Mouse (Mus musculus) kidney, embryonic 14.5 days (tissue): ENCODE data around the gene Cavin3. TPM values are rescaled to one million over a fixed set of nuclear protein-coding genes. Genes with fewer than 3 reads are reported as not detected.

Experiments used
- ATAC-seq: fragments of 200-750 bp; cut with Nextera tagmentation; 2 replicates; pipeline ENCODE4 v1.8.0; 2017; ENCODE audit warnings: moderate number of reproducible peaks, mild to moderate bottlenecking, moderate TSS enrichment, moderate library complexity; ENCODE audit not compliant: low FRiP score, low TSS enrichment
- H3K27ac ChIP-seq: fragments of 300-500 bp; sonication (generic); 2 replicates; pipeline ENCODE4 v1.5.1; 2014; ENCODE audit warnings: low read depth, mild to moderate bottlenecking, low read length, moderate library complexity, mixed read lengths
- H3K27me3 ChIP-seq: fragments of 300-500 bp; sonication (generic); 2 replicates; pipeline ENCODE4 v1.6.1; 2014; ENCODE audit warnings: mild to moderate bottlenecking, low read length; ENCODE audit not compliant: control insufficient read depth, insufficient read depth
- H3K36me3 ChIP-seq: fragments of 300-500 bp; sonication (generic); 2 replicates; pipeline ENCODE4 v1.6.1; 2014; ENCODE audit warnings: low read length, mixed read lengths; ENCODE audit not compliant: control insufficient read depth, insufficient read depth
- H3K4me1 ChIP-seq: fragments of 300-500 bp; sonication (generic); 2 replicates; pipeline ENCODE4 v1.6.1; 2014; ENCODE audit warnings: low read length, mixed read lengths; ENCODE audit not compliant: control insufficient read depth, insufficient read depth
- H3K4me2 ChIP-seq: fragments of 300-500 bp; sonication (generic); replicated peaks from 2 replicates; pipeline ENCODE4 v1.6.1; 2014; ENCODE audit warnings: low read depth, mild to moderate bottlenecking, low read length
- H3K4me3 ChIP-seq: fragments of 300-500 bp; sonication (generic); 2 replicates; pipeline ENCODE4 v1.5.1; 2014; ENCODE audit warnings: mild to moderate bottlenecking, low read length
- H3K9ac ChIP-seq: fragments of 300-500 bp; sonication (generic); 2 replicates; pipeline ENCODE4 v1.6.1; 2014; ENCODE audit warnings: low read depth, mild to moderate bottlenecking, low read length, moderate library complexity
- H3K9me3 ChIP-seq: fragments of 300-500 bp; sonication (generic); 2 replicates; pipeline ENCODE4 v1.6.1; 2016; ENCODE audit warnings: low read length; ENCODE audit not compliant: control insufficient read depth
- WGBS: fragments of 180-500 bp; shearing (Covaris S2); extraction: QIAGEN DNeasy Blood & Tissue Kit; methylation state at CpG from one replicate; pipeline ENCODE4 v1.1.7; 2014; 5-methylcytosine and 5-hydroxymethylcytosine counted together
- polyA plus RNA-seq: library from polyadenylated mRNA; unstranded; fragments of >200 nt; fragmentation: Nextera tagmentation; extraction: Ambion mirVana; gene quantifications from 2 replicates; pipeline ENCODE4 v1.2.1, GENCODE M21; 2014

Cavin3 gene
- polyA plus RNA-seq, 1 experiment from 2014 or later, result 48.0 TPM

DNA sequence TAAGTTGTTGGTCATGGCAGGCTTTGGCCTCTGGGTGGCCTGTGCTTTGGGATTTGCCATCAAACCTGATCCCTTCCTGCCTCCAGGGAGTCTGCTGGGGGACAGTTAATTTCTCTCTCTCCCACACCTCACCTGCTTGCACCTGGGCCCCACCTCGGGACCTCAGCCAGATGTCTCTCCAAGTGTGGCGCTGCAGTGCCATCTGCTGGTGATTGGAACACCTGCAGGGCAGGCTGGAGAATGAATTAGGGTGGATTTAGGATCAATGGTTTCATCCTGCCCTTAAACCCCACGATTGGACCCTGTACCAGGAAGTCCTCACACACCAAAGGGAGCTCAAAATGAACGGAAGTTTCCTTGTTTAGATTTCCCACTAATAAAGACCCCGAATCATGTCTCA lies 33.1 kb upstream of the Cavin3 start:
- ATAC-seq, result peak; percentile 65

DNA sequence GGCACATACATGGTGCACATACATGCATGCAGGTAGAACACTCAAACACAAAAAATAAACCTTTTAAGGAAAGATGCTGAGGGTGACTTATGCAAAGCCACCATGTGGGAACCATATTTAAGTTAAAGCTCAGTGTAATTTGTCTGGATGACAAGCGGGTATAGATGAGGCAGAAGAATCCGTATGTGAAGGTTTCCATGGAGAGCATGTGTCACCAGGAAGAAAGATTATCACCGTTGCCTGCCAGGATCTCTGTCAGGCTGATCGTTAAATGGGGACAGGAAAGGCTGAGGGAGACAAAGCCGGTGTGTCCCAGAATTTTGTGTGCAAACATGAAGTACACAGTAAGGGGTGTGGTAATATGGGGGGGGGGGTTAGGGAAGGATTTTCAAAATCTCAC lies 32.5 kb upstream of the Cavin3 start:
- no peaks in the 10 kb centered on the region for H3K27me3 ChIP-seq
- no peaks in the 10 kb centered on the region for H3K36me3 ChIP-seq
- H3K9me3 ChIP-seq, result no peaks in the 10 kb centered on the region
- no peak overlapping the region for H3K9ac ChIP-seq
- no peaks in the 10 kb centered on the region for H3K4me1 ChIP-seq
- 41% methylated on average over 5 of the region's 5 CpGs for WGBS
- no peak overlapping the region for H3K4me2 ChIP-seq
- no peak overlapping the region for H3K4me3 ChIP-seq
- ATAC-seq, result no peak
- no peak overlapping the region for H3K27ac ChIP-seq

More for the DNA sequence above, 33.1 kb upstream of the Cavin3 start:
- Histone ChIP-seq H3K9me3 (no peaks in the 10 kb centered on the region), H3K4me3 (no peak overlapping the region), H3K4me2 (no peak overlapping the region), H3K9ac (no peak overlapping the region), H3K27ac (no peak overlapping the region), H3K4me1 (no peaks in the 10 kb centered on the region), H3K36me3 (no peaks in the 10 kb centered on the region), H3K27me3 (no peaks in the 10 kb centered on the region)
- 12% methylated on average over 5 of the region's 5 CpGs for WGBS

DNA sequence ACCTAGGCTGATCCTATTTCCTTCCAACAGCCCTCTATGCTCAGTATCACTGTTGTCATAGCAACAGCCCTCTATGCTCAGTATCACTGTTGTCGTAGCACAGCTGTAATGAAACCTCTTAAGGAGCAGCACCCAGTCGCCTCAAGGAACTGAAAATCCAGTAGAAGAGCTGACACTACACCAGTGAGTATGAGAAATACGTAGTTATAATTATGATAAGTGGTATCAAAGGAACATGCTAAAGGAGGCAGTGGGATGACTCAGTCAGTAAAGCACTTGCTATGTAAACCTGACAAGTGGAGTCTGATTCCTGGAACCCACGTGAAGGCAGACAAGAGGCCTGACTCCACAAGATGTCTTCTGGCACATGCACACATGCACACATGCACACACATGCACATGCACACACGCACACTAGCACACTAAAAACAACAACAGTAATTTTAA lies 31.8 kb upstream of the Cavin3 start:
- H3K4me1 ChIP-seq, result no peaks in the 10 kb centered on the region
- ATAC-seq, result no peak
- no peak overlapping the region for H3K9ac ChIP-seq
- no peaks in the 10 kb centered on the region for H3K27me3 ChIP-seq
- H3K4me2 ChIP-seq, result no peak overlapping the region
- WGBS, result 52% methylated on average over 5 of the region's 5 CpGs
- no peak overlapping the region for H3K27ac ChIP-seq
- H3K4me3 ChIP-seq, result no peak overlapping the region
- no peaks in the 10 kb centered on the region for H3K36me3 ChIP-seq
- H3K9me3 ChIP-seq, result no peaks in the 10 kb centered on the region

GRCm38 (mm10) chr7:105510143-105510542 lies 28.0 kb upstream of the Cavin3 start:
- no peaks in the 10 kb centered on the region for H3K27me3 ChIP-seq
- no peak overlapping the region for H3K9ac ChIP-seq
- H3K4me3 ChIP-seq, result no peak overlapping the region
- no peak overlapping the region for H3K27ac ChIP-seq
- 88% methylated on average over 5 of the region's 5 CpGs for WGBS
- H3K4me2 ChIP-seq, result no peak overlapping the region
- no peaks in the 10 kb centered on the region for H3K36me3 ChIP-seq
- ATAC-seq, result no peak
- no peaks in the 10 kb centered on the region for H3K9me3 ChIP-seq
- no peaks in the 10 kb centered on the region for H3K4me1 ChIP-seq

DNA sequence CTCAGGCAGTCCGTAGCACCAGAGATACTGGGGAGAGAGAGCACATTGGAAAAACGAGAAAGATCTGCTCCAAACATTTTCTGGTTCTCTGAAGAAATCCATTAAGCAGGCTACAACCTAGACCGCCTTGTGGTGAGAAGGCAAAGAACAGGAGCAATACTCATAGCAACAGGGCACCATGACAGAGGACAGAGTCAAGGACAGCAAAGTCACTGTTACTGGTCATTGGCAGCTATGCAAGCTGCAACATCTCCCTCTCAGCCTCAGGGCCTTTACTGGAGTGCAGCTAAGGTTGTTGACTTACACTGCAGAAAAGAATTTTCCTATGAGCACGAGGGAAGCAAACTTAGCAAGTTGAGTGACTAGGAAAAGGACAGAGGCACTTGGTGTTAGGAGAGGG lies 25.2 kb upstream of the Cavin3 start:
- Histone ChIP-seq H3K36me3 (no peaks in the 10 kb centered on the region), H3K9me3 (no peaks in the 10 kb centered on the region), H3K9ac (no peak overlapping the region), H3K4me1 (no peaks in the 10 kb centered on the region), H3K4me3 (no peak overlapping the region), H3K27me3 (no peaks in the 10 kb centered on the region), H3K4me2 (no peak overlapping the region), H3K27ac (no peak overlapping the region)
- no peak for ATAC-seq
- 76% methylated on average over 4 of the region's 4 CpGs for WGBS

DNA sequence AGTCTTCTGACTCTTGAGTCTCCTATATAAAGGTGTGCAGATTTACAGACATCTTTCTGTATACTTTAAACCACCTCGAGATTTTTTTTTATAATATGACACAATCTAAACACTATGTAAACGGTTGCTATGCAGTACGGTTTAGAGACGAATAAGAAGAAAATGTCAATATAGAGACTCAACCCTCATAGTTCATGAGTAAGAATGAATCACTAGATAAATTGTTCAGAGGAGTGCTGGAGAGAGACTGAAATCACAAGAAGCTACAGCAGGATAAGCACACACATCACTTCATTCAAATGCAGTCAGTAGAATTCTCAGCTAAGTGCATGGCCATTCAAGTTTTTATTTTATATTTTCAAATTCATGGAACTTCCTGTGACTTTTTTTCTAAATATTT lies 19.9 kb upstream of the Cavin3 start:
- H3K4me2 ChIP-seq, result no peak overlapping the region
- no peaks in the 10 kb centered on the region for H3K36me3 ChIP-seq
- H3K4me3 ChIP-seq, result no peak overlapping the region
- WGBS, result 86% methylated on average over 4 of the region's 4 CpGs
- no peaks in the 10 kb centered on the region for H3K27me3 ChIP-seq
- H3K9ac ChIP-seq, result no peak overlapping the region
- no peaks in the 10 kb centered on the region for H3K4me1 ChIP-seq
- no peak overlapping the region for H3K27ac ChIP-seq
- no peak for ATAC-seq
- no peaks in the 10 kb centered on the region for H3K9me3 ChIP-seq

DNA sequence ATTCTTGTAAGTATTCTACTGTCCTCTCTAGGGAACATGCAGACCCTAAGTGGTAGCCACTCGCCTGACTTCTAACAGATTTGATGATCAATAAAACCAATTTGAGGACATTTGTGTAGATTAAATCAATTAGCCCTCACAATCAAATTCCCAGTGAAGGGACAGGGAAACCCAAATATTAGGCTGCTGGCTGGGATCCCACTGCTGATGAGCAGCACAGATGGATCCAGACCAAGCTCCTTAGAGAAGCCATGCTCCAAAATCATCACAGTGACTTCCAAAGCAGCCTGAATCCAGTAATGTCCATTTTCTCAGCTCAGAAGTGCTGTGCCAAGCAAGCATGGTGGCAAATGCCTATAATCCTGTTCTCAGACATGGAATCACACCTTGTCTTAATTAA lies 17.6 kb upstream of the Cavin3 start:
- no peaks in the 10 kb centered on the region for H3K36me3 ChIP-seq
- no peak for ATAC-seq
- 82% methylated on average over 1 of the region's 1 CpGs for WGBS

DNA sequence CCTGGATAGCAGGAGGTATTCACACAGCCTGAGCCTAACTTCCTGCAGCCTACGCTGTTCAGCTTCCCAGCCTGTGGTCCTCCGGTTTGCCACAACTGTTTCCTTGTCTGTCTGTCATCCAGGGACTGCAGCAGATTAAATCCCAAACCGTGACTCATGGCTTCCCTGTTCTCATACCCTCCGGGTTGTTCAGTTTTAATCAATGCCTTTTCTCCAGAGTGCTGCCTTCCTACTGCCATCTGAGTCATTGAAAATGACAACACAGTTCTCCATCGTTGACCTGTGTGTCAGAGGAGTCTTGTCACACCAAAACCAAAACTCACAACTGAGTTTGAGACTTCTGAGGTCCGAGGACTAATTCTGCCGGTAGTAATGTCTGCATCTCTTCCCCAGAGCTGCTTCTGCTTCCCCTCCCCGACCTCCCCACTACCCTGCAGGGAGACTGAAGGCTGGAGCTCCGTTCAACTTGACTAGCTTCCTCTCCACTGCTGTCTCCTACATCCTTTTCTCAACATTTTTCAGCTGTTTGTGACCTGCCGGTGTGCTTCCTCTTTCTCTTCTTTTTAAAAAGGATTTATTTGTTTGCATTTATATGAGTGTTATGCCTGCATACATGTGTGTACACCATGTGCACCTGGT lies 16.9 kb upstream of the Cavin3 start:
- ATAC-seq, result no peak
- H3K9ac ChIP-seq, result no peak overlapping the region
- 57% methylated on average over 10 of the region's 10 CpGs for WGBS
- H3K4me2 ChIP-seq, result no peak overlapping the region
- no peaks in the 10 kb centered on the region for H3K9me3 ChIP-seq
- H3K4me1 ChIP-seq, result no peaks in the 10 kb centered on the region
- H3K4me3 ChIP-seq, result no peak overlapping the region
- H3K36me3 ChIP-seq, result no peaks in the 10 kb centered on the region
- no peaks in the 10 kb centered on the region for H3K27me3 ChIP-seq
- no peak overlapping the region for H3K27ac ChIP-seq

More for the DNA sequence above, 17.6 kb upstream of the Cavin3 start:
- no peak overlapping the region for H3K27ac ChIP-seq
- no peaks in the 10 kb centered on the region for H3K4me1 ChIP-seq
- H3K4me2 ChIP-seq, result no peak overlapping the region
- H3K4me3 ChIP-seq, result no peak overlapping the region
- no peak overlapping the region for H3K9ac ChIP-seq
- no peaks in the 10 kb centered on the region for H3K9me3 ChIP-seq
- no peaks in the 10 kb centered on the region for H3K27me3 ChIP-seq

GRCm38 (mm10) chr7:105497881-105498280 lies 15.8 kb upstream of the Cavin3 start:
- no peak for ATAC-seq
- no peaks in the 10 kb centered on the region for H3K4me1 ChIP-seq
- 92% methylated on average over 3 of the region's 3 CpGs for WGBS
- H3K4me3 ChIP-seq, result no peak overlapping the region
- no peak overlapping the region for H3K9ac ChIP-seq
- no peak overlapping the region for H3K4me2 ChIP-seq
- H3K36me3 ChIP-seq, result no peaks in the 10 kb centered on the region
- no peaks in the 10 kb centered on the region for H3K27me3 ChIP-seq
- H3K9me3 ChIP-seq, result no peaks in the 10 kb centered on the region
- no peak overlapping the region for H3K27ac ChIP-seq
